Mouse (Mus musculus): ENCODE measurements around the gene Rgs9.

Gene Rgs9

DNA sequence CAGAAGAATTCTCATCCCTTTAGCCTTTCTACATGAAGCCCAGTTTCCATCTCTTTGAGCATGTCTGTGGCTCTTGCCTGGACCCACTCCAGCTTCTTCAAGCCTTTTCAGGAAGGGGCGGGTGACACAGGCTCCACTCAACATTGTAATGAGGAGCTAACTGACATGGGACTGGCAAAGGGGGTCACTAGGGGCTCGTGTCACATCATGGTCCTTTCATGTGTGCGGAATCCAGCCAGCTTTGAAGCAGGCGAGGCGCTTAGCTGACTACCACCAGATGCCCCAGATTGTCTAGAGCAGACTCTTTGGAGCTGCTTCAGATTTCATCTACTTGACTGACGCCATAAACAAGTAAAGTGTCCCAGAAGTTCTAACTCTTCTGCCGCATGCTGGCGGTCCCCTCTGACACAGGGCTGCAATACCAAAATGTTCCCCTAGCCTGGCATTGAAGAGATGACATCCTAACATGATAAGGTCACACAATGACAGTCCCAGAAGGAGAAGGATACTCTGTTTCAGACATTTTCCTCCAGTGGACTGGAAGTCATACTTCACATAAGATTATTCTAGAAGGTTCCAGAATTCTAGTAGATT lies 122.5 kb downstream of the Rgs9 start:
- no peak for DNase-seq (ENCODE audit: low spot score in 2 of 2)
